Mouse (Mus musculus) adrenal gland, postnatal 36 days (tissue): ENCODE data around the gene Gadd45a. TPM values are rescaled to one million over a fixed set of nuclear protein-coding genes. Genes with fewer than 3 reads are reported as not detected.
"Not testable (repeated sequence)": the region's sequence is repeated elsewhere in the genome, so short reads cannot be mapped to it uniquely, and the experiment has no call there.

Experiments
- DNase-seq, 2 experiments: peaks; one replicate each; pipeline ENCODE4 v3.0.0; 2021; ENCODE audit warnings: mixed read lengths in 1 of 2
- total RNA-seq, 2 experiments: library from RNA; stranded (reverse); gene quantifications; 2 replicates each; pipeline ENCODE4 v1.2.3; 2021

Gadd45a gene
- total RNA-seq, 2 experiments from 2014 or later, result 26.2 to 54.8 TPM

GRCm38 (mm10) chr6:67048880-67049694 lies 11.8 kb upstream of the Gadd45a start:
- no peak for DNase-seq

- DNase-seq, result no peak
Observed at GRCm38 (mm10) chr6:67048052-67048691, 10.9 kb upstream of the Gadd45a start.

- no peak for DNase-seq
Observed at GRCm38 (mm10) chr6:67046937-67047336, 9.7 kb upstream of the Gadd45a start.

- DNase-seq, result no peak
Observed at GRCm38 (mm10) chr6:67045424-67045823, 8.2 kb upstream of the Gadd45a start.

- no peak for DNase-seq
Observed at GRCm38 (mm10) chr6:67040904-67041410, 3.7 kb upstream of the Gadd45a start.

GRCm38 (mm10) chr6:67038964-67039363 lies 1.7 kb upstream of the Gadd45a start:
- DNase-seq, result no peak

- DNase-seq, result peak; percentile 87 to 92
Observed at GRCm38 (mm10) chr6:67036356-67036811, 873 bp downstream of the Gadd45a start.

GRCm38 (mm10) chr6:67035388-67036299 lies 1.6 kb downstream of the Gadd45a start:
- peak in 1 of 2 experiments; percentile 28 for DNase-seq

- DNase-seq, result no peak
Observed at GRCm38 (mm10) chr6:67034331-67035130, 2.7 kb downstream of the Gadd45a start.

GRCm38 (mm10) chr6:67033604-67034003 lies 3.7 kb downstream of the Gadd45a start:
- no peak for DNase-seq

- not testable (repeated sequence) for DNase-seq
Observed at GRCm38 (mm10) chr6:67032972-67033371, 4.3 kb downstream of the Gadd45a start.

GRCm38 (mm10) chr6:67032551-67032950 lies 4.7 kb downstream of the Gadd45a start:
- DNase-seq, result not testable (repeated sequence)

GRCm38 (mm10) chr6:67030846-67031245 lies 6.4 kb downstream of the Gadd45a start:
- DNase-seq, result no peak

- no peak for DNase-seq
Observed at GRCm38 (mm10) chr6:67030416-67030815, 6.8 kb downstream of the Gadd45a start.

GRCm38 (mm10) chr6:67029987-67030386 lies 7.3 kb downstream of the Gadd45a start:
- no peak for DNase-seq

- DNase-seq, result no peak
Observed at GRCm38 (mm10) chr6:67029312-67029950, 7.8 kb downstream of the Gadd45a start.

- peak in 1 of 2 experiments; percentile 43 for DNase-seq
Observed at GRCm38 (mm10) chr6:67027438-67028142, 9.7 kb downstream of the Gadd45a start.

- DNase-seq, result no peak
Observed at GRCm38 (mm10) chr6:67026661-67027060, 10.6 kb downstream of the Gadd45a start.

GRCm38 (mm10) chr6:67023729-67024128 lies 13.5 kb downstream of the Gadd45a start:
- no peak for DNase-seq

- DNase-seq, result no peak
Observed at GRCm38 (mm10) chr6:67021308-67021707, 15.9 kb downstream of the Gadd45a start.
